Mouse (Mus musculus): ENCODE data around the gene Arid3c. TPM values are rescaled to one million over a fixed set of nuclear protein-coding genes. Genes with fewer than 3 reads are reported as not detected.

Arid3c gene
- polyA plus RNA-seq, 1 experiment: not detected

DNA sequence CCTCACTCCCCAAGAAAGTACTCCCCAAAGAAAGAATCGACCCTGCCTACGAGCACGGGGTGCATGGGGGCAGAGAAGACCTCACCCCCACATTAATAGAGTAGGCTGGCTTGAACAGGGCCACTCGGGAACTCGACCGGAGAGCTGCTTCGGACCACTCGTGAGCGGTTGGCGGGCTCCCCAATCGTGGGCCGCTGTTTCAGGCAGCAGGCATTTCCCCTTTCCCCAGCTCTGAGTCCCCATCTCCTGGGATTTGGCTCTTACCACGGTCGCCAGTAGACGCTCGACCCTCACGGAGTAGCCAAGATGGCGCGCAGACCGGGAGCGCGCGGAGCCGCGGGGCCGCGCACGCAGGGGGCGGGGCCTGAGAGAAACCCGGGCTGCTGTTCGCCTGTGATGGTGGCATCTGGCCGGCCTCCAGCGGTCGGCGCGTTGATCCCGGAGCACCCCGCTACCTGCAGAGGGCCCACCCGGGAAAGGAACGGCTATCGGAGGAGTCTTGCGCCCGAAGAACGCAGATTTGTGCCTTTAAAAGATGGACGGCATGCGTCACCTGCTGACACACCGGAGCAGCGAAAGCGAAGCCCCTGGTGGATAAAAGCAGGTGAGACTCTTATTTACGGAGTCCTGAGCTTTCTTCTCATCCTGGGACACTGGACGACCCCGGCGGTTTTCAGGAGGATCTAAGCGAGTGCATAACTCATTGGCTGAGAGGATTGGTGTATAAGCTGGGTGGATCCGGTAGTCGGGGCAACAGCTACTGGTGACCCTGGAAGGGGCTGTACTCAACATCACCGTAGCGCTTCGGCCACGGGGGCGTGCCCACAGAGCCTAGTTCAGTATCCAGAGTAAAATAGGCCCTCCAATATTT, 17.5 kb downstream of the Arid3c start, which contains the start of gene Rpp25l:
Rpp25l (minus strand) TSS at position 338 of the 871 bp plus-strand sequence.
- Histone ChIP-seq H3K27ac (ENCODE audit: insufficient read depth, low read length) (peak within 1 kb of the TSS; percentile 50; the same call in 1 of the 2 replicates), H3K36me3 (ENCODE audit: control insufficient read depth, insufficient read depth, low read length) (peaks cover 5% of the 10 kb centered on the region), H3K27me3 (ENCODE audit: control insufficient read depth, insufficient read depth, low read length) (no peaks in the 10 kb centered on the region), H3K4me3 (ENCODE audit: extremely low read depth, insufficient read depth, insufficient read length) (peak within 1 kb of the TSS; percentile 96), H3K4me1 (ENCODE audit: control insufficient read depth, insufficient read depth, insufficient read length) (peaks cover 8% of the 10 kb centered on the region; the same call in 1 of the 2 replicates)
- WGBS: under 1% methylated on average over 61 of the region's 61 CpGs
- no peak for TF ChIP-seq CTCF (IDR thresholded peaks at IDR 0.05; ENCODE audit: extremely low read depth, insufficient read depth, insufficient read length, insufficient replicate concordance)
- TF ChIP-seq POLR2A (IDR thresholded peaks at IDR 0.05; ENCODE audit: low read depth, low read length): peak; percentile 84
- DNase-seq (ENCODE audit: low read depth in 1 of 2, low spot score in 2 of 2): peak; percentile 53 to 75

DNA sequence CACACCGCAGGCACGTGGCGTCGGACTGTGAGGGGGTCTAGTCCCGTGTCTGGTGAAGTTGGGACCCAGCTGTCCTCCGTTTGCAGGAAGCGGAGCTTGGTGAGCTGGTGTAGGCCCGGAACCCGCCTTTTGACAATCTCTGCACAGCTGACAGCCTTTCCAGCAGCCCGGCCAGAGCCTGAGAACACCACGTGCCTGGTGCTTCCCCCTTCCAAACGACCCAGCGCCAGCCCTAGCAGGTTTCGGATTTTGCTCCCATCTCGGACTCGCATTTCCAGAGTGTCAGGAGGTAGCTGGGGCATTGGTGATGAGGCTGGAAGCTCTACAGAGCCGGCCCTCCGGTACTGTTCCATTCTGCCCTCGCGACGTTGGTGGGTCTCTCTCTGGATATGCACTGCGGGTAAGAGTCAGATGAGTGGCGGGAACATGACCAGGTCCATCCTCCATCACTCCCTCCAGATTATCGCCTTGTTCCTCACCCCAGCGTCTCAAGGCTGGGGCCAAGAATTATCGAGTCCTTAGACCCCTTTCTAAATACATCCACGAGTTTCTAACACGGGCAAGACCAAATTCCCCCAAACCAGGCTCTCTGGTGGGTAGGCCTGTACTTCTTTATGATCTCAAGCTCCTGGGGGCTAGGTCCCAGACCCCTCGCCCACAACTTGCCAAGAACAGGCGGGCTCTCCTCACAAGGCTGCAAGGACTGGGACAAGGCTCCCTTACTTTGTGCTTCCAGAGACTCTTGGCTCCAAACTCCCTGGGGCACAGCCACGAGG, 18.3 kb downstream of the Arid3c start:
- no peaks in the 10 kb centered on the region for H3K27me3 ChIP-seq (ENCODE audit: control insufficient read depth, insufficient read depth, low read length)
- H3K36me3 ChIP-seq (ENCODE audit: control insufficient read depth, insufficient read depth, low read length): peaks cover 1% of the 10 kb centered on the region; the same call in 1 of the 2 replicates
- TF ChIP-seq CTCF (IDR thresholded peaks at IDR 0.05; ENCODE audit: extremely low read depth, insufficient read depth, insufficient read length, insufficient replicate concordance) (no peak), POLR2A (IDR thresholded peaks at IDR 0.05; ENCODE audit: low read depth, low read length) (no peak)
- WGBS: 57% methylated on average over 31 of the region's 31 CpGs
- no peak for DNase-seq (ENCODE audit: low read depth in 1 of 2, low spot score in 2 of 2)
- no peak overlapping the region for H3K27ac ChIP-seq (ENCODE audit: insufficient read depth, low read length)
- peak overlapping the region; percentile 96 for H3K4me3 ChIP-seq (ENCODE audit: extremely low read depth, insufficient read depth, insufficient read length)
- H3K4me1 ChIP-seq (ENCODE audit: control insufficient read depth, insufficient read depth, insufficient read length): peaks cover 8% of the 10 kb centered on the region; the same call in 1 of the 2 replicates

DNA sequence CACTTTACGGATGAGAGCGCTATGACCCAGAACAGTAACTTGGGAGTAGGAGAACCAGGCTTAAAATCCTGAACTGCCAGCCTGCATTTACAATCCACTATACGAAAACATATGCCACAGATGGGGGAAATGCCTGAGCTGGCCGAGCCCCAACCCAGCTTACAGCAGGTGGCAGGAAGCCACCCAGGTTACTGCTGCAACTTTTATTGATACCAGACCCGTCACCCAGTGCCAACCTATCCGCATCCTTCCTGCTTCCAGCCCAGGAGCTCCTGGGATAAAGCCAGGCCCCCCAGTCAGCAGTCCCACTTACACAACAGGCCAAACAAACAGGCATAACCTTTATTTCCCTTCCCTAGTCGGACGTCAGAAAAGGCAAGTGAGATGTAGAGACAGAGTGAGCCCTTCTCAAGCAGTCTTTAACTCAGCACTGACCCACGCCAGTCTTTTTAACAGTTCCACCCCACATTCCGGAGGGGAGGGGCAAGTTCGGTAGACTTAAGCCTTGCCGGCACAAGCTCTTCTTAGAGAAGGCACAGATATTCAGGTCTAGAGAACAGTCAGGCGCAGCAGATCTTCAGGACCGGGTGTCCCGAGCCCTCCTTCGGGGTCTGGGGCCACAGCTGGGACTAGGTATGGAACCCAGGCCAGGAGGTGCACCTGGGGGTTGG, 19.1 kb downstream of the Arid3c start:
- Histone ChIP-seq H3K36me3 (ENCODE audit: control insufficient read depth, insufficient read depth, low read length) (no peaks in the 10 kb centered on the region; the same call in 1 of the 2 replicates), H3K4me1 (ENCODE audit: control insufficient read depth, insufficient read depth, insufficient read length) (peaks cover 10% of the 10 kb centered on the region; the same call in 1 of the 2 replicates), H3K27ac (ENCODE audit: insufficient read depth, low read length) (no peak overlapping the region), H3K27me3 (ENCODE audit: control insufficient read depth, insufficient read depth, low read length) (no peaks in the 10 kb centered on the region), H3K4me3 (ENCODE audit: extremely low read depth, insufficient read depth, insufficient read length) (no peak overlapping the region)
- no peak for DNase-seq (ENCODE audit: low read depth in 1 of 2, low spot score in 2 of 2)
- no peak for TF ChIP-seq CTCF (IDR thresholded peaks at IDR 0.05; ENCODE audit: extremely low read depth, insufficient read depth, insufficient read length, insufficient replicate concordance)
- no peak for TF ChIP-seq POLR2A (IDR thresholded peaks at IDR 0.05; ENCODE audit: low read depth, low read length)
- 88% methylated on average over 16 of the region's 16 CpGs for WGBS

- no peak for DNase-seq (ENCODE audit: low read depth in 1 of 2, low spot score in 2 of 2)
- H3K4me1 ChIP-seq (ENCODE audit: control insufficient read depth, insufficient read depth, insufficient read length): peaks cover 10% of the 10 kb centered on the region; the same call in 1 of the 2 replicates
- H3K4me3 ChIP-seq (ENCODE audit: extremely low read depth, insufficient read depth, insufficient read length): no peak overlapping the region
- no peaks in the 10 kb centered on the region for H3K27me3 ChIP-seq (ENCODE audit: control insufficient read depth, insufficient read depth, low read length)
- H3K27ac ChIP-seq (ENCODE audit: insufficient read depth, low read length): no peak overlapping the region
- H3K36me3 ChIP-seq (ENCODE audit: control insufficient read depth, insufficient read depth, low read length): no peaks in the 10 kb centered on the region
- 80% methylated on average over 4 of the region's 4 CpGs for WGBS
- TF ChIP-seq CTCF (IDR thresholded peaks at IDR 0.05; ENCODE audit: extremely low read depth, insufficient read depth, insufficient read length, insufficient replicate concordance) (no peak), POLR2A (IDR thresholded peaks at IDR 0.05; ENCODE audit: low read depth, low read length) (no peak)
Observed at GRCm38 (mm10) chr4:41710229-41710628, 20.7 kb downstream of the Arid3c start.

DNA sequence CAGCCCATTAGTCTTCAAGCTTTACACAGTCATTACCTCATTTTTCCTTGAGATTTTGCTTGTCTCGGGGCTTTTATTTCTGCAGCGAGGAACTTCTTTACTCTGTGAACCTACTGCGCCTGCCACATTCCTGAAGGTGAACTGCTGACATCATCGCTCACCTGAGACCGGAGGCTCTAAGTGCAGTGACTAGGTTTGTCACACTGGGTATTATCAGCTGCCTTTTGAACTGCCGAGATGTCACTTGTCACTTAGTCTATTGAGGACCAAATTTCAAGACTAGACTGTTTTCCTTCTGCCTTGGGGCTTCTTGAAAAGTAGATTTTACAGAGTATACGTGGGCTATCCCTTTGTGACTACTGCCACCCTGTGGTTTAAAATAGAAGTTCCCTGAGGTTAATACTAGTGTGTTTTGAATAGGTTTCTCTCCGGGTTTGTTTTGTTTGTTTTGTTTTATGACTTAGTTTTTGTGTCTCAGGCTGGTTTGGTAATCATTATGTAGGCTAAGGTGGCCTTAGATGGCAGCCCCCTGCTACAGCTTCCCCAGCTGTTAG, 22.7 kb downstream of the Arid3c start:
- H3K4me3 ChIP-seq (ENCODE audit: extremely low read depth, insufficient read depth, insufficient read length): no peak overlapping the region
- H3K27ac ChIP-seq (ENCODE audit: insufficient read depth, low read length): no peak overlapping the region
- peaks cover 10% of the 10 kb centered on the region; the same call in 1 of the 2 replicates for H3K4me1 ChIP-seq (ENCODE audit: control insufficient read depth, insufficient read depth, insufficient read length)
- no peaks in the 10 kb centered on the region for H3K27me3 ChIP-seq (ENCODE audit: control insufficient read depth, insufficient read depth, low read length)
- 47% methylated on average over 8 of the region's 8 CpGs for WGBS
- TF ChIP-seq CTCF (IDR thresholded peaks at IDR 0.05; ENCODE audit: extremely low read depth, insufficient read depth, insufficient read length, insufficient replicate concordance): no peak
- no peak for TF ChIP-seq POLR2A (IDR thresholded peaks at IDR 0.05; ENCODE audit: low read depth, low read length)
- H3K36me3 ChIP-seq (ENCODE audit: control insufficient read depth, insufficient read depth, low read length): no peaks in the 10 kb centered on the region
- DNase-seq (ENCODE audit: low read depth in 1 of 2, low spot score in 2 of 2): no peak

GRCm38 (mm10) chr4:41707011-41707535, 23.9 kb downstream of the Arid3c start:
- WGBS: 8% methylated on average over 13 of the region's 13 CpGs
- peak; percentile 60 to 63 for DNase-seq (ENCODE audit: low read depth in 1 of 2, low spot score in 2 of 2)

More at GRCm38 (mm10) chr4:41707011-41707535, 23.9 kb downstream of the Arid3c start:
- no peaks in the 10 kb centered on the region for H3K27me3 ChIP-seq (ENCODE audit: control insufficient read depth, insufficient read depth, low read length)
- H3K27ac ChIP-seq (ENCODE audit: insufficient read depth, low read length): no peak overlapping the region
- H3K36me3 ChIP-seq (ENCODE audit: control insufficient read depth, insufficient read depth, low read length): no peaks in the 10 kb centered on the region
- H3K4me1 ChIP-seq (ENCODE audit: control insufficient read depth, insufficient read depth, insufficient read length): peaks cover 3% of the 10 kb centered on the region; the same call in 1 of the 2 replicates
- H3K4me3 ChIP-seq (ENCODE audit: extremely low read depth, insufficient read depth, insufficient read length): no peak overlapping the region
- TF ChIP-seq POLR2A (IDR thresholded peaks at IDR 0.05; ENCODE audit: low read depth, low read length) (no peak), CTCF (IDR thresholded peaks at IDR 0.05; ENCODE audit: extremely low read depth, insufficient read depth, insufficient read length, insufficient replicate concordance) (peak; percentile 48; the same call in 1 of the 2 replicates)

Data from spleen, adult 2 months (tissue).